ENCODE assay signal across 9 mouse cellular contexts in genomic region chr9:111247682-111248246, GRCm38 (mm10). TPM values are rescaled to one million over a fixed set of nuclear protein-coding genes. Genes with fewer than 3 reads are reported as not detected.
DNase-seq lines count a peak whose midpoint lies in the region; TF ChIP-seq lines count a peak whose summit lies in the region.
"Had no signal": no experiment of that assay in that cellular context is flagged by ENCODE, and none has a peak within 500 bp of the region (broad histone marks: within the 10 kb centered on the region; RNA-seq: fewer than 3 reads in every experiment).

No protein-coding gene starts in this region.

- H3K27ac ChIP-seq in heart, adult 2 months: no peak overlapping the region

- no peak overlapping the region for H3K4me3 ChIP-seq in heart, adult 2 months
- no peak overlapping the region for H3K4me3 ChIP-seq in E14TG2a.4 (replicated peaks; ENCODE audit: low read length)
- no peak overlapping the region for H3K4me3 ChIP-seq in lung, adult 2 months (replicated peaks; ENCODE audit: extremely low read depth, low read depth, low read length)

- intact Hi-C loops in heart, adult 2 months (cut with DNase I): no loop called here
- intact Hi-C loops in heart, postnatal 36 days (cut with DNase I): no loop called here

- no peak for DNase-seq in heart, adult 2 months
- no peak for DNase-seq in heart, postnatal 36 days
- DNase-seq in c-Kit-positive CD71-negative TER-119-negative erythroid progenitor cells, embryonic 14.5 days (ENCODE audit: low read depth): peak; percentile 22
- DNase-seq in lung, adult 2 months: no peak
- DNase-seq in right cerebral cortex, adult 18-20 months: no peak
- DNase-seq in ovary, postnatal 14 days (ENCODE audit: low spot score): no peak
- no peak for DNase-seq in gastrocnemius, postnatal 10 days
- DNase-seq: spleen, adult 18-20 months had no signal

- 60% methylated on average over 3 of the region's 3 CpGs for WGBS in heart, adult 2 months
- WGBS in lung, adult 2 months: 72% methylated on average over 3 of the region's 3 CpGs

- no peak for TF ChIP-seq POLR2A in heart, adult 2 months (IDR thresholded peaks at IDR 0.05; ENCODE audit: insufficient read depth, low read depth, low read length)
- TF ChIP-seq POLR2A in lung, adult 2 months (IDR thresholded peaks at IDR 0.05; ENCODE audit: borderline replicate concordance, extremely low read depth, low read depth, low read length): no peak

- H3K36me3 ChIP-seq in heart, adult 2 months (ENCODE audit: control insufficient read depth, insufficient read depth, low read length): peaks cover 3% of the 10 kb centered on the region; the same call in 1 of the 2 replicates
- H3K36me3 ChIP-seq in E14TG2a.4 (ENCODE audit: insufficient read depth, low read length): peaks cover 70% of the 10 kb centered on the region

- no peak for TF ChIP-seq EP300 in heart, adult 2 months (IDR thresholded peaks at IDR 0.05; ENCODE audit: insufficient read depth, low read depth, low read length)

- H3K9ac ChIP-seq in heart, adult 2 months (ENCODE audit: low read depth, low read length): no peak overlapping the region

- no peaks in the 10 kb centered on the region for H3K79me2 ChIP-seq in heart, adult 2 months (replicated peaks; ENCODE audit: control insufficient read depth, insufficient read depth, low read length)

- peak; percentile 59 for TF ChIP-seq CTCF in heart, adult 2 months (IDR thresholded peaks at IDR 0.05)
- TF ChIP-seq CTCF in E14TG2a.4 (conservative IDR thresholded peaks at IDR 0.05; ENCODE audit: low read length): peak; percentile 6; the same call in 1 of the 2 replicates
- TF ChIP-seq CTCF in lung, adult 2 months (IDR thresholded peaks at IDR 0.05; ENCODE audit: insufficient read depth, low read length): 0 out of 2 replicates have a peak, but pooled peaks have one; percentile 10

- H3K27me3 ChIP-seq in heart, adult 2 months (ENCODE audit: control insufficient read depth, insufficient read depth, low read length): no peaks in the 10 kb centered on the region
- no peaks in the 10 kb centered on the region for H3K27me3 ChIP-seq in E14TG2a.4 (ENCODE audit: insufficient read depth, low read length)

- H3K9me3 ChIP-seq in E14TG2a.4 (ENCODE audit: low read length): no peaks in the 10 kb centered on the region

- no peaks in the 10 kb centered on the region for H3K4me1 ChIP-seq in heart, adult 2 months (ENCODE audit: control insufficient read depth, insufficient read depth, low read length)
- peaks cover 29% of the 10 kb centered on the region for H3K4me1 ChIP-seq in E14TG2a.4 (replicated peaks; ENCODE audit: low read depth, low read length)
- no peaks in the 10 kb centered on the region for H3K4me1 ChIP-seq in lung, adult 2 months (ENCODE audit: control insufficient read depth, insufficient read depth, low read length)

RNA-seq across cellular contexts. Expression of gene Mlh1, which starts 23.8 kb away (rescaled TPM):
- total RNA-seq in heart, adult 2 months (2021): 1 to 10 TPM; 6.1 to 7.1 TPM
- 12.6 and 12.9 TPM in 2 replicates for polyA plus RNA-seq in heart, adult 2 months (2012; rRNA removed)
- 1 to 10 TPM; 7.7 to 8.5 TPM for total RNA-seq in heart, postnatal 36 days (2021)
- polyA plus RNA-seq in lung, adult 2 months (2012; rRNA removed): 9.0 and 10.8 TPM in 2 replicates
- total RNA-seq in gastrocnemius, postnatal 10 days (2021): 10 to 100 TPM; 11.1 to 17.8 TPM

RNA-seq across cellular contexts. Expression of gene Epm2aip1, which starts 24.0 kb away (rescaled TPM):
- 10 to 100 TPM; 20.3 to 23.8 TPM for total RNA-seq in heart, adult 2 months (2021)
- polyA plus RNA-seq in heart, adult 2 months (2012; rRNA removed): 8.9 and 19.2 TPM in 2 replicates
- 10 to 100 TPM; 17.1 to 25.1 TPM for total RNA-seq in heart, postnatal 36 days (2021)
- 7.3 and 10.1 TPM in 2 replicates for polyA plus RNA-seq in lung, adult 2 months (2012; rRNA removed)
- total RNA-seq in gastrocnemius, postnatal 10 days (2021): 10 to 100 TPM; 26.8 to 29.9 TPM

Comparison
In these comparisons a context has a peak if more than half of its experiments do, and no peak if none do; other contexts are left out.
1. CTCF ChIP-seq: peak in every context shown above with its lines; median percentile 59 in heart, adult 2 months; 10 in lung, adult 2 months; 6 in E14TG2a.4.